Mouse (Mus musculus): ENCODE results near the gene Mink1. TPM values are rescaled to one million over a fixed set of nuclear protein-coding genes. Genes with fewer than 3 reads are reported as not detected.
"Not testable (repeated sequence)": the region's sequence is repeated elsewhere in the genome, so short reads cannot be mapped to it uniquely, and the experiment has no call there.

Gene Mink1
- polyA plus RNA-seq, 1 experiment from 2014 or later = 51.1 TPM

DNA sequence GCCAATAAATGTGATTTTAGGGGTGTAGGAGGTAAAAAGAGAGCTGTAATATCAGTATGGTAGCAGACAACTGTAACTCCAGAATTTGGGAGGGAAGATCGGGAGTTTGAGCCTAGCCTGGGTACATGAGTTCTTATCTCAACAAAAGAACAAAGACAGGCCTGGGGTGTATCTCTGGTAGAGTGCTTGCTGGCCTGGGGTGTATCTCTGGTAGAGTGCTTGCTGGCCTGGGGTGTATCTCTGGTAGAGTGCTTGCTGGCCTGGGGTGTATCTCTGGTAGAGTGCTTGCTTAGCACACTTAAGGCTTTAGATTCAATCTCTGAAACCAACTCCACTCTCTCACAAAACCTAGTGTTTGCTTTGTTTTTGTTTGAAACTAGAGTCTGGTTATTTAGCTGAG lies 7.9 kb downstream of the Mink1 start:
- not testable (repeated sequence) for H3K36me3 ChIP-seq (ENCODE audit: inconsistent target); H3K4me3 ChIP-seq (ENCODE audit: inconsistent target); H3K27ac ChIP-seq
- 100% methylated on average over 1 of the region's 1 CpGs for WGBS (ENCODE audit: missing documents)
- peaks cover 100% of the 10 kb centered on the region for H3K79me2 ChIP-seq (ENCODE audit: inconsistent target)

DNA sequence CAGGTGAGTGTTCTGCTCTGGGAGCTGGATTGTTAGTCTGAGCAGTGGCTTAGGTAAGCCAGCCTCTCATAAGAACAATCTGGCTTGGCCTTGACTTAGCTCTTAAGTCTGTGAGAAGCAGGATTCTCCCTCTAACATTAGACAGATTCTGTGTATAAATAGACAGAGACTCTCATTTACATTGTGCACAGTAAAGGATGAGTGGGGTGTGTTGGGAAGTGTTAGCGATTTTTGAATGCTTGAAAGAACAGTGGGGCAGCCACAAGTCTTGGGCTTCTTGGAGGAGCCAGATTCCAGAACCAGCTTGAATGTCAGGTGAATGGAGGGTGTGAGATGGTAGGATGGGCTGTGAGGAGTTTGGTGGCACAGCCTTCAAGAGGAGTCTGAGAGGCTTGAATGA lies 9.0 kb downstream of the Mink1 start:
- WGBS (ENCODE audit: missing documents) = 100% methylated on average over 1 of the region's 1 CpGs
- H3K27ac ChIP-seq = no peak overlapping the region
- H3K79me2 ChIP-seq (ENCODE audit: inconsistent target) = peaks cover 100% of the 10 kb centered on the region
- no peak overlapping the region for H3K4me3 ChIP-seq (ENCODE audit: inconsistent target)
- peaks cover 7% of the 10 kb centered on the region for H3K36me3 ChIP-seq (ENCODE audit: inconsistent target)

DNA sequence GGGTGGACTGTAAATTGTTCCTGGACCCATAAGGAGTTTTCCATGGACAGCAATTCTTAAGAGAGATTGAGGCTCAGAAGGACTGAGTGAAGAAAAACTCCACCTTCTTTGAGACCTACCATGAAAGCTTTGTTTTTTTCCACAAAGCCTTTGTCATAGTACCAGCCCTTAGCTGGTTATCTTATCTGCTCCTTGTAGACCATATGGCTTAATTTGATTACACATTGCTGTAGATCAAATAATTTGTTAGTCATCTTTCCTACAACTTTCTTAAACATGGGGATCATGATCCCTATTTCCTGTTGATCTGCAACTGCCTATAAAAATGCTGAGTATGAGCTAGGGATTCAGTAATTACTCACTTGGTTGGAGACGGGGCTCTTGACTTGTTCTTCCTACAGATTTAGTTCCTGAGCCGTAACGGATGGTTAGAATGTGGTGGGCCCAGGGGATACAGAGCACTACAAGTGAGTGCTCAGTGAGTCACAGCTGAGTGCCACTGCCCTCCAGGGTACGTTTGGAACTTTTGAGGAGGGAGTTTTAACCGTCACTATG lies 9.7 kb downstream of the Mink1 start:
- 91% methylated on average over 5 of the region's 5 CpGs for WGBS (ENCODE audit: missing documents)
- H3K4me3 ChIP-seq (ENCODE audit: inconsistent target) = no peak overlapping the region
- no peaks in the 10 kb centered on the region for H3K36me3 ChIP-seq (ENCODE audit: inconsistent target)
- peaks cover 100% of the 10 kb centered on the region for H3K79me2 ChIP-seq (ENCODE audit: inconsistent target)
- H3K27ac ChIP-seq = no peak overlapping the region

DNA sequence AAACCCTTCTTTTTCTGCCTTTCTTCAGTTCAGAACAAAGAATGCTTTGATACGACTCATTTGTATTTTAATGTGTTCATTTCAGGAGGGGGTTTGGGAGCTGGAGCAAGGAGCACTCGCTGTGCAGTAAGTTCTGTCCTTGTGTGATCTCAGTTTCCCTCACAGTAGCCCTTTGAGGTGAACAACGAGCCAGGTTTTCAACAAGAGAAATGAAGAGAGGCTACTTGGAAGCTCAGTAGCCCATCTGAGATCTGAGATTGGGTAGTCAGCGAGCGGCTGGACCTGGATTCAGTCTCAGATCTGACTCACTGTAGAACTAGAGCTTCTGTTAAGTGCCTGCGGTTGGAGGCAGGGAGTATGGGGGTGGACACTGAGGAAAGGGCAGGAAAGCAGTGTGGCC lies 11.2 kb downstream of the Mink1 start:
- Histone ChIP-seq H3K4me3 (ENCODE audit: inconsistent target) (no peak overlapping the region), H3K36me3 (ENCODE audit: inconsistent target) (no peaks in the 10 kb centered on the region), H3K27ac (no peak overlapping the region), H3K79me2 (ENCODE audit: inconsistent target) (peaks cover 100% of the 10 kb centered on the region)
- WGBS (ENCODE audit: missing documents) = 91% methylated on average over 6 of the region's 6 CpGs

DNA sequence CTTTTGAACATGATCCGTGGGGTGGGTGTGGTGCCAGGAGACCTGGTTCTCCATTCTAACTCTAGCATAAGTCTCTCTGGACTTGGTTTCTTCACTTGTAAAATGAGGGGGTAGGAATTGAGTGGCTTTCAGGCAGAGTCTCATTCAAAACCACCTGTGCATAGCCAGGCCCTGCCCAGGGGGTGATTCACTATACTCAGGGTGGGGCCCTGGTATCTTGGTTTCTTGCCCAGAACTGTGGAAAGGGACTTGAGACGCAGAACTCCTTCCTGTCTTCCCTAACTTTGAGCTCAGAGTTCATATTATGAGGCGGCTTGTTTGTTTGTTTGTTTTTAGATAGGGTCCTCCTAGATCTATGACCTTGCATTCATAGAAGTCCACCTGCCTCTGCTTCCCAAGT lies 14.5 kb downstream of the Mink1 start:
- Histone ChIP-seq H3K79me2 (ENCODE audit: inconsistent target) (peaks cover 96% of the 10 kb centered on the region), H3K36me3 (ENCODE audit: inconsistent target) (no peaks in the 10 kb centered on the region)
- WGBS (ENCODE audit: missing documents) = 93% methylated on average over 3 of the region's 3 CpGs

DNA sequence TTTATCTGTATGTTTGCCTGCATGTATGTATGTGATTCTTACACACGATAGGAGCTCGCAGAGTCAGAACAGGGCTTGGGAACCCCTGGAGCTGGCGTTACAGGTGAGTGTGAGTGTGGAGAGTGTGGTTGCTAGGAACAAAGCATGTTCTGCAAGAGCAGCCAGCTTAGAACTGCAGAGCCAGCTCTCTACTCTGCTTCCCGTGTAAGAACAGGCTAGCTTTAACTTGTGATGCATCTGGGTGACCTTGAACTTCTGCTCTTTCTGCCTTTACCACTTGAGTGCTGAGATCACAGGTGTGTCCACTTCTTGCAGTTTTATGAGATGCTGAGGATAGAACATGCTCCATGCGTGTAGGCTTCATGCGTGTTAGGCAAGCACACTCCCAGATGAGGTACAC lies 16.3 kb downstream of the Mink1 start:
- H3K27ac ChIP-seq = no peak overlapping the region

More for the DNA sequence above, 14.5 kb downstream of the Mink1 start:
- Histone ChIP-seq H3K27ac (no peak overlapping the region), H3K4me3 (ENCODE audit: inconsistent target) (no peak overlapping the region)

DNA sequence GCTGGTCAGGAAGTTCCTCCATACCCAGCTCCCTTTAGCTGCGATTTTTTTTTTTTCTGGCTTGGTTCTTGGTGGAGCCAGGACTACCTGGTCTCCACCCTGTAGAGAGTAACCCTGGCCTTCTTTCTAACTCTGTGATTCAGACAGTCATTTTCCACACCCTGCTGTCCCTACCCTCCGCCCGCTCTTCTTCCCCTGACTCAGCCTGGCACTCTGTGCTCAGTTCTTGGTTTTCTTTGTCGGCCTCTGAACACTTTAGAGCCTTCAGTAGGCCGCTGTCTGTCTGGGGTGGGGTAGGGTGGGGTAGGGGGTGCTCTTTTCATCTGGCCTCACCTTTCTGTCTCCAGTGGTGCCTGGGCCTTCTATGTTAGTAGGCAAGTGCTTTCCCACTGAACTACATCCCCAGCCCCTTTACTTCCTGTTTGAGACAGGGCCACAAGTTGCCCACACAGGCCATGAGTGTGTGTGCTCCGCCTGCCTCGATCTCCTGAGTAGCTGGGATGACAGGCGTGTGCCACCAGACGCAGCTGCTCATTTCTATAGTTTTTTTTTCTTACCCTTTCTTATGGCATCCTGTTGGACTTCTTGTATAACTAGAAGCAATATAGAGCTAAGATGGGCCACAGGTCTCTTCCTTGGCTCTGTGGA lies 17.2 kb downstream of the Mink1 start:
- H3K79me2 ChIP-seq (ENCODE audit: inconsistent target) = peaks cover 90% of the 10 kb centered on the region
- H3K36me3 ChIP-seq (ENCODE audit: inconsistent target) = no peaks in the 10 kb centered on the region
- H3K27ac ChIP-seq = peak overlapping the region; percentile 31
- no peak overlapping the region for H3K4me3 ChIP-seq (ENCODE audit: inconsistent target)
- 41% methylated on average over 9 of the region's 9 CpGs for WGBS (ENCODE audit: missing documents)

More for the DNA sequence above, 16.3 kb downstream of the Mink1 start:
- Histone ChIP-seq H3K36me3 (ENCODE audit: inconsistent target) (no peaks in the 10 kb centered on the region), H3K4me3 (ENCODE audit: inconsistent target) (no peak overlapping the region), H3K79me2 (ENCODE audit: inconsistent target) (peaks cover 90% of the 10 kb centered on the region)
- WGBS (ENCODE audit: missing documents) = 93% methylated on average over 6 of the region's 6 CpGs

DNA sequence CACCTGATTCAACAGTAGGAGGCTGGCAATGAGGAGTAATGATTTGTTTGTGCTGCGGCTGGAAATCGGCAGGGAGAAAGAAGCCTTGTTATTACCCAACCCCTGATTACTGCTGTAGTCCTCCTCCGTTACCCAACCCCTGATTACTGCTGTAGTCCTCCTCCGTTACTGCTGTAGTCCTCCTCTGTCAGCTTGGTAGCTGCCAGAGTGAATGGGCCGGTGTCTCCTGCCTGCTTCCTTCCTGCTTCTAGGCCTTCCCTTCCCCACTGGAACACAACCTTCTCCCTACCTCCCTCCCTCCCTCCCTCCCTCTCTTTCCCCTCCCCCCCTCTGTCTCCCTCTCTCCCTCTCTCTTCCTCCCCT lies 17.7 kb downstream of the Mink1 start:
- Histone ChIP-seq H3K36me3 (ENCODE audit: inconsistent target) (no peaks in the 10 kb centered on the region), H3K27ac (peak overlapping the region; percentile 31), H3K79me2 (ENCODE audit: inconsistent target) (peaks cover 90% of the 10 kb centered on the region), H3K4me3 (ENCODE audit: inconsistent target) (no peak overlapping the region)
- WGBS (ENCODE audit: missing documents) = 42% methylated on average over 4 of the region's 5 CpGs

DNA sequence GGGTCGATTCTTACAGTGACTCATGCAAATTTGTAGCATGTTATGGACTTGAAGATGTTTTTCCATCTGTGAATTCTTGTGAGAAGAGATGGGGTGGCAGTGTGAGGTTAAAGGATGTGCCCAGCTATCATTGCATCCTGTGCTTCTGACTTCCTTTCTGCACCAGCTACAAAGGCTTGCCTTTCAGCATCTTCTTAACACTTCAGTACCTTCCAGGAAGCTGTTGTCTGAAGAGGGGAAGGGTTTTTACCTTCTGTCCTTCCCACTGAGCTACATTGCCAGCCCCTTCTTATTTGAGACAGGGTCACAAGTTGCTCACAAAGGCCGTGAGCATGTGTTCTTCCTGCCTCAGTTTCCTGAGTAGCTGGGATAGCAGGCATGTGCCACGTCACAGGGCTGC lies 18.2 kb downstream of the Mink1 start:
- H3K27ac ChIP-seq = no peak overlapping the region
- 48% methylated on average over 3 of the region's 3 CpGs for WGBS (ENCODE audit: missing documents)

DNA sequence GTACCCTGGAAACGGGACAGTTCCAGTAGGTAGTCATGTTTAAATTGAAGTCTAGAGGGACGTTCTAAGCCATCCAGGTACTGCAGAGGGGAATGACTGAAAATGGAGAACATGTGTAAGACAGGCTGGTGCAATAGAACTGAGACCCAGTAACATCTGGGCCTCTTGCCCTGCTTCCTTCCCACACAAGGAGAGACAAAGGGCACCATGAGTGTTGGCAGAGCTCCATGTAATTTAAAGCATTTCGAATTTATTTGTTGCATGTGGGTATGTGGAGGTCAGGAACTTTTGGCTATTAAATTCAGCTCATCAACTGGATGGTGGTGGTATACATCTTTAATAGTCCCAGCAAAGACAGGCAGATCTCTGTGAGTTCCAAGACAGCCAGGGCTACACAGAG lies 19.5 kb downstream of the Mink1 start:
- WGBS (ENCODE audit: missing documents) = 38% methylated on average over 3 of the region's 3 CpGs
- Histone ChIP-seq H3K27ac (no peak overlapping the region; the same call in 1 of the 2 replicates), H3K4me3 (ENCODE audit: inconsistent target) (no peak overlapping the region), H3K79me2 (ENCODE audit: inconsistent target) (peaks cover 90% of the 10 kb centered on the region), H3K36me3 (ENCODE audit: inconsistent target) (no peaks in the 10 kb centered on the region)

More for the DNA sequence above, 18.2 kb downstream of the Mink1 start:
- no peaks in the 10 kb centered on the region for H3K36me3 ChIP-seq (ENCODE audit: inconsistent target)
- H3K4me3 ChIP-seq (ENCODE audit: inconsistent target) = no peak overlapping the region
- H3K79me2 ChIP-seq (ENCODE audit: inconsistent target) = peaks cover 90% of the 10 kb centered on the region

DNA sequence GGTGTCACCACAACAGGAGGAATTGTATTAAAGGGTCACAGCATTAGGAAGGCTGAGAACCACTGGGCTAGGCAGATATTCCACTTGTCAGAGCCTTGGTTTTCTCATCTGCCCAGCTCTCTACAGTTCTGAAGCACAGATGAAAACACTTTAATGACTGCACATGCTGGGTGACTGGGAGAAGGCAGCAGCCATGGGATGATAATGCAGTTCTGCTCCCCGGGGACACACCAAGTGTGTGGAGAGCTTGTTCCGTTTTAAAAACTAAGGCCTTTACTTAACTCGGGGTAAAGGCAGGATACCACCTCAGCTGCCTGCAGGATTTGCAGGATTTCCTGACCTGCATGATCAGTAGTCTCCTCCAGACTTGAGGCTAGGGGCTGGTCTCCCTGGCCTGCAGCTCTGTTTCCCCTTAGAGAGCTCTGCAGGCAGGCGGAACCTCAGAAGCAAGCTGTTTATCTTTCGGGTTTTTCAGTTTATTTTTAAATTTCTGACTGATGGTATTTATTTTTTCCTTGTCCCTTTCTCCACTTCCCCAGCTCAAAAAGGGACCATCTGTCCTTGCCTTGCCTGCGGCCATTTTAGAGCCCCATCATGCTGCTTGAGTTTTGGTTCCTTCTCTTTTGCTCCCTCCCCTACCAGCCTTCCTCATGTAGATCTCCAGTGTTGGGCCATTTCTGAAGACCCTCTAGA lies 20.5 kb downstream of the Mink1 start:
- Histone ChIP-seq H3K27ac (peak overlapping the region; percentile 60), H3K79me2 (ENCODE audit: inconsistent target) (peaks cover 90% of the 10 kb centered on the region; the same call in 1 of the 2 replicates), H3K4me3 (ENCODE audit: inconsistent target) (no peak overlapping the region), H3K36me3 (ENCODE audit: inconsistent target) (no peaks in the 10 kb centered on the region)
- WGBS (ENCODE audit: missing documents) = 28% methylated on average over 6 of the region's 6 CpGs

DNA sequence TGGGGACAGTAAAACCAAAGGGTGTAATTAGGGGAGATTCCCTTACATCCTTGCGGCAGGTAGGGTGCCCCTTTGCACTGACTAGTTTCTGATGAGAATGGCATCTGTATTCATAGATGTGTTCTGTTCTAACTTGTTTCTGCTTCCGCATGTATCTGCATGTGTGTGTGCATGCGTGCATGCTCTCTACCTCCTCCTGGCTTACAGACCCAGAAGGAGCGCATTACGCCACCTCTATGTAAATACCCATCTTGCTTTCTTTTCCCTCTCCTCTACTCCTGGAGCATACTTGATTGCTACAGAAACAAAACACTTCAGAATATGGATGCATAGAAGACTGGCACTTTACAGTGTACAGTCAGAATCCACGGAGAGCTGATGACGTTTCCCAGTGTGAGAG lies 21.1 kb downstream of the Mink1 start:
- H3K4me3 ChIP-seq (ENCODE audit: inconsistent target) = no peak overlapping the region
- H3K27ac ChIP-seq = peak overlapping the region; percentile 60
- peaks cover 90% of the 10 kb centered on the region; the same call in 1 of the 2 replicates for H3K79me2 ChIP-seq (ENCODE audit: inconsistent target)
- no peaks in the 10 kb centered on the region for H3K36me3 ChIP-seq (ENCODE audit: inconsistent target)
- 95% methylated on average over 7 of the region's 7 CpGs for WGBS (ENCODE audit: missing documents)

DNA sequence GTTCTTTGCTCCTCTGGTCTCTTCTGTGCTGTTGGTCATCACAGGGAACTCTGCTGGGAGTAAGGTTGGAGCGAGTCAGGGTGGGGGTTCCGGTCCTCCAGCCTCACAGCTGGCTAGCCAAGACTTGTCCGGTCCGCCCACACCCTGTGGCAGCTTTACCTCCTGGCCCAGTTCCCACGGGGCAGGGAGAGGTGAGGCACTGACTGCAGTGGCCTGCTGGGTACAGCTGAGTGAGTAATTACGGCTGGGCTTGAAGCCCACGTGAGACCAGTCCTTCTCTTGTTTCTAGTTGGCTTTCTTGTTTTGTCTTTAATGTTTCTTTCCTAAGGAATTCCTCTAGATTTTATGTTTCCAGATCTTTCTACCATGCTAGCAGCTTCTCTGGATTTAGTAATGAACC lies 22.8 kb downstream of the Mink1 start:
- WGBS (ENCODE audit: missing documents) = 67% methylated on average over 7 of the region's 7 CpGs
- Histone ChIP-seq H3K79me2 (ENCODE audit: inconsistent target) (peaks cover 92% of the 10 kb centered on the region; the same call in 1 of the 2 replicates), H3K36me3 (ENCODE audit: inconsistent target) (no peaks in the 10 kb centered on the region), H3K4me3 (ENCODE audit: inconsistent target) (no peak overlapping the region), H3K27ac (no peak overlapping the region)

DNA sequence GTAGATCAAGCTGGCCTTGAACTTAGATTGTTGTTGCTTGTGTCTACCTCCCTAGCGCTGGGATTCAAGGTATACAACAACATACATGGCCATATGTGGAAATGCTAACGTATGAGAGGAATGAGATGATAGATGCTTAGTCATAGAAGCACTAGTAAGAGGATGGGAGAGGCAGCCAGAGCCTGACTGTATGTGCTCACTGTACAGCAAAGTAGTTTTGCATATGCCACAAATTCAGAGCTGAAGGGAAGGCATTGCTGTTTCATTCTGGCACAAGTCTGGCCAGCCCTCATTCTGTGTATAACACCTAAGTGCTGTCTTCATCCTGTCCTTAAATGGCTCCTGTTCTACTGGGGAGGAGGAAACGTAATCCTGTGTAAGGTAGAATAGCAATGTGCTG lies 23.6 kb downstream of the Mink1 start:
- Histone ChIP-seq H3K36me3 (ENCODE audit: inconsistent target) (no peaks in the 10 kb centered on the region), H3K79me2 (ENCODE audit: inconsistent target) (peaks cover 93% of the 10 kb centered on the region; the same call in 1 of the 2 replicates), H3K4me3 (ENCODE audit: inconsistent target) (no peak overlapping the region), H3K27ac (no peak overlapping the region)
- 52% methylated on average over 3 of the region's 3 CpGs for WGBS (ENCODE audit: missing documents)

DNA sequence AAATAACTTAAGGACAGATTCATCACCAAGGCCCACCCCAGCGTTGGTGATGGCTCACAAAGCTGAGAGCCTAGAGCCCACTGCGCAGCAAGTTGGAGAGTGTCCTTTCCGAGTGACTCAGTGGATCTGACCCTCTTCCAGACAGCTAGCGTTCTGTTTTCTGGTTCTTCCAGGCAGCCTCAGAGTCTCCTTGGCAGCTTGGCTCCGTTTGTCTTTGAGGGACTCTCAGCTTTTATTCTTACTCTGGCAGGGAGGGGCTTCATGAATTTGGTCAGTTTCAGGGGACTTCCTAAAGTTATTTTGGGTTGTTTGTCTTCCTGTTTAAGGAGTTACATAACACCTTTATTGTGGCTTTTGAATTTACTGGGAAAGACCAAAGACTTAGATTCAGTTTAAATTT lies 24.3 kb downstream of the Mink1 start:
- Histone ChIP-seq H3K36me3 (ENCODE audit: inconsistent target) (no peaks in the 10 kb centered on the region), H3K4me3 (ENCODE audit: inconsistent target) (no peak overlapping the region), H3K27ac (0 out of 2 replicates have a peak overlapping the region, but pooled peaks have one; percentile 15), H3K79me2 (ENCODE audit: inconsistent target) (peaks cover 93% of the 10 kb centered on the region; the same call in 1 of the 2 replicates)
- 37% methylated on average over 5 of the region's 5 CpGs for WGBS (ENCODE audit: missing documents)

All from macrophage (primary cell).